Mouse (Mus musculus): ENCODE results near the gene Thsd4.

DNA sequence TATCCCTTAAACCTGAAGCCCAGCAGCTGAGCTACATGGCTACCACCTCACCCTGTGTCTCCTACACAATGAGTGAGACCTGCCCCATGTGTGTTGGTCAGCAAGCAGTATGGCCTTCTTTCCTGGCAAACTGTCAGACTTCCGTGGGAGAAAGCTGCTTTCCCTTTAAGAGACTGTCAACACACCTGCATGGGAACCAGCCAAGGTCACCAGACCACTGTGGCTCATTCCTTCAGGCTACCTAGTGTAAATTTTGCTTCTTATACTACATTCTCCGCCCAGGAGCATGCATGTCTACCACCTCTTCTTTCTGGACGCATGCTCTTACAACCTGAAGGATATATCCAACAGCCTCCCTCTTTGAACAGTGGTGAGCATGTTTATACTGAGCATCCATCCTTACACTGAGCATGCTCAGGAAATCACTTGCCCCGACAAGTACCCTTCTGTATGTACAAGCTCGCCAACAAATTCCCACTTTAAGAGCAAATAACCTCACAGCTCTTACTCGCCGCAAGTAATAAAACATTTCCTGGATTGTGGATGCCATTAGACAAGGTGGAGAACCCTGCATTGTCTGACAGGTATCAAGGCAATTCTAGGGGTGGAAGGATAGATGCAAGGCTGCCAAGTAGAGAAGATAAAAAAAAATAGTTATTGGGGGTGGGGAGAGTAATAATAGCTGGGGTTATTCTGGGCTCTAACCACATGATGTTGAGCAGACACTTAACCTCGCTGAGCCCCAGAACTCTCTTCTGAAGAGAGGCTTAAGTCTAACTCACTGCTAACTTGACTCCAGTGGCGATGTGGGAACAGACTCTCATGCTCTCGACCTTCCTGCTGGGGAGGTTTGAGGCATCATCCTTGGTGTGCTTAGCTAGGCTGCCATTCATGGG is 7.8 kb upstream of the Thsd4 start:
- TF ChIP-seq CTCF (IDR thresholded peaks at IDR 0.05; ENCODE audit: borderline replicate concordance, control insufficient read depth, extremely low read depth, insufficient read depth, low read length, poor library complexity) (no peak), POLR2A (IDR thresholded peaks at IDR 0.05; ENCODE audit: control insufficient read depth, extremely low read depth, insufficient read depth, low read length, poor library complexity) (no peak)
